Mouse (Mus musculus): ENCODE measurements around the gene Hist1h2bh. TPM values are rescaled to one million over a fixed set of nuclear protein-coding genes. Genes with fewer than 3 reads are reported as not detected.
A peak's percentile ranks its signal among the peaks of the same experiment; 100 is the strongest.

Hist1h2bh gene
- polyA plus RNA-seq, 1 experiment = 4.4 TPM

DNA sequence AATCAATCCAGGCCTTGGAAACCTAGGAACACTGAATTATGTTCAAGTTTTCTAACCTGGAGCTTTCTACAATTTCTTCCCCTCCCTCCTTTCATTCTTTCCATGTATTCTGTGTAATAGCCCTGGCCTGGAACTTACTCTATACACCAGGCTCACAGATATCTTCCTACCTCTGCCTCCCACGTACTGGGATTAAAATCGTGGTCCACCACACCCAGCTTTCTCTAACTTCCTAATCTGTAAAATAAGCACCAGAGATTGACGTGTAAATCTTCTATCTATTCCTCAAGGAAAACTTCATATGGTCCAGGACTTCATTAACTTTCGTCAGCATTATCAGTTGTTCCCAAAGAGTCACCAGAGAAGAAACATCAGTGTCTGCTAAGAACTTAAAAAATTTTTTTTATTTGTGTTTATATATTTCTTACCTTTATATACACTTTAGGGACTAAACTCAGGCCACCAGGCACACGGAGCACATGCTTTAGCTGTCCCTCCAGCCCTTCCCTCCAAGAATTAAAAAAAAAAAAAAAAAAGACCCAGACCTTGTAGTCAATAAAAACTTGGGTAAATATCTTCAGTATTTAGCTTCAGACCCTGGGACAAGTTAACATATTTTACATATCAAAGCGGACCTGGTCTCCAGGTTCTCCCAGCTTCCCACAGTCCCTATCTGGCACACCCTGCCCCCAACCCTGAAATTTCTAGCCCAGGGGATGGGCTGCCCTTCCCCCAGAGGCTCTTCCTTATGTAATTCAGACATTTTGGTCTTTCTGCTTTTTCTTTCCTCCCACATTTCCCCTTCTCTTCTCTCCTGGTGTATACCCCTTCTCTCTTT is 39.2 kb upstream of the Hist1h2bh start:
- DNase-seq (ENCODE audit: low read depth) = peak; percentile 26
- TF ChIP-seq CTCF (IDR thresholded peaks at IDR 0.05; ENCODE audit: borderline replicate concordance, extremely low read depth, insufficient read depth, insufficient read length) = no peak

GRCm38 (mm10) chr13:23581408-23582218 is 38.4 kb upstream of the Hist1h2bh start, which contains the start of gene Hist1h4d:
Gene Hist1h4d, plus strand, starts transcription at chr13:23581598.
- peak; percentile 99 for DNase-seq (ENCODE audit: low read depth)

GRCm38 (mm10) chr13:23577835-23578234 is 34.6 kb upstream of the Hist1h2bh start:
- DNase-seq (ENCODE audit: low read depth) = no peak
- TF ChIP-seq POLR2A (IDR thresholded peaks at IDR 0.05; ENCODE audit: borderline replicate concordance, extremely low read depth, insufficient read depth, insufficient read length, poor library complexity, severe bottlenecking) (no peak), CTCF (IDR thresholded peaks at IDR 0.05; ENCODE audit: borderline replicate concordance, extremely low read depth, insufficient read depth, insufficient read length) (no peak)

More at GRCm38 (mm10) chr13:23581408-23582218, 38.4 kb upstream of the Hist1h2bh start, which contains the start of gene Hist1h4d:
- TF ChIP-seq CTCF (IDR thresholded peaks at IDR 0.05; ENCODE audit: borderline replicate concordance, extremely low read depth, insufficient read depth, insufficient read length) = no peak
- peak; percentile 86; the same call in 1 of the 2 replicates for TF ChIP-seq POLR2A (IDR thresholded peaks at IDR 0.05; ENCODE audit: borderline replicate concordance, extremely low read depth, insufficient read depth, insufficient read length, poor library complexity, severe bottlenecking)

- no peak for TF ChIP-seq POLR2A (IDR thresholded peaks at IDR 0.05; ENCODE audit: borderline replicate concordance, extremely low read depth, insufficient read depth, insufficient read length, poor library complexity, severe bottlenecking)
- DNase-seq (ENCODE audit: low read depth) = peak; percentile 19
These were observed 33.9 kb upstream of the Hist1h2bh start for GRCm38 (mm10) chr13:23576906-23577639.

- DNase-seq (ENCODE audit: low read depth) = peak; percentile 39
- TF ChIP-seq POLR2A (IDR thresholded peaks at IDR 0.05; ENCODE audit: borderline replicate concordance, extremely low read depth, insufficient read depth, insufficient read length, poor library complexity, severe bottlenecking) = no peak
- no peak for TF ChIP-seq CTCF (IDR thresholded peaks at IDR 0.05; ENCODE audit: borderline replicate concordance, extremely low read depth, insufficient read depth, insufficient read length)
These were observed 33.2 kb upstream of the Hist1h2bh start for GRCm38 (mm10) chr13:23576351-23576881.

GRCm38 (mm10) chr13:23575864-23576313 is 32.7 kb upstream of the Hist1h2bh start:
- peak; percentile 32 for DNase-seq (ENCODE audit: low read depth)

GRCm38 (mm10) chr13:23575271-23575851 is 32.2 kb upstream of the Hist1h2bh start, which contains the start of gene Hist1h3d:
Gene Hist1h3d, plus strand, starts transcription at chr13:23575763.
- peak; percentile 96 for DNase-seq (ENCODE audit: low read depth)
- TF ChIP-seq CTCF (IDR thresholded peaks at IDR 0.05; ENCODE audit: borderline replicate concordance, extremely low read depth, insufficient read depth, insufficient read length) (no peak), POLR2A (IDR thresholded peaks at IDR 0.05; ENCODE audit: borderline replicate concordance, extremely low read depth, insufficient read depth, insufficient read length, poor library complexity, severe bottlenecking) (no peak)

DNA sequence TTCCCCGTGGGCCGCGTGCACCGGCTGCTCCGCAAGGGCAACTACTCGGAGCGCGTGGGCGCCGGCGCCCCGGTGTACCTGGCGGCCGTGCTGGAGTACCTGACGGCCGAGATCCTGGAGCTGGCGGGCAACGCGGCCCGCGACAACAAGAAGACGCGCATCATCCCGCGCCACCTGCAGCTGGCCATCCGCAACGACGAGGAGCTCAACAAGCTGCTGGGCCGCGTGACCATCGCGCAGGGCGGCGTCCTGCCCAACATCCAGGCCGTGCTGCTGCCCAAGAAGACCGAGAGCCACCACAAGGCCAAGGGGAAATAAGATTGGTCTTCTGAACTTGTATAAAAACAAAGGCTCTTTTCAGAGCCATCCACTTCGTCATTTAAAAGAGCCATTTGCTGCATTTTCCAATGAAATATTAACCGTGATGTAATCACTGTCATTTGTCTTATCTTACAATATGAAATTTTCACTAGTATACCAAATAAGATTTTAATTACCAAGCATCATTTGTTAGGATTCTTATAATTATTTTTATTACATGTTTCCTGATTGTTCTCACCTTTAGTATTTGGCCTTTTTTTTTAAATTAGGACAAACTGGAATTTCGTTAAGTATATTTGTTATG is 31.5 kb upstream of the Hist1h2bh start:
- peak; percentile 40 for DNase-seq (ENCODE audit: low read depth)

GRCm38 (mm10) chr13:23573898-23574524 is 30.8 kb upstream of the Hist1h2bh start, which contains the start of the genes Hist1h2bf and Hist1h2ad:
Gene Hist1h2bf, minus strand, starts transcription at chr13:23574196.
Gene Hist1h2ad, plus strand, starts transcription at chr13:23574381.
- DNase-seq (ENCODE audit: low read depth) = peak; percentile 100

GRCm38 (mm10) chr13:23573034-23573897 is 30.1 kb upstream of the Hist1h2bh start:
- DNase-seq (ENCODE audit: low read depth) = peak; percentile 20

All from brain, embryonic 14.5 days (tissue).